Mouse (Mus musculus) T-helper 1 cell (primary cell): ENCODE results near the gene Scgb2b7.
"Not testable (repeated sequence)": the region's sequence is repeated elsewhere in the genome, so short reads cannot be mapped to it uniquely, and the experiment has no call there.

ENCODE experiments used
- in situ Hi-C: fragments of 300-600 bp; cut with MboI, MseI; formaldehyde crosslinking; loops from one replicate; pipeline ENCODE4 v1.15.1; 2025; ENCODE audit warnings: high pct_unique_total_duplicates

Scgb2b7 gene

DNA sequence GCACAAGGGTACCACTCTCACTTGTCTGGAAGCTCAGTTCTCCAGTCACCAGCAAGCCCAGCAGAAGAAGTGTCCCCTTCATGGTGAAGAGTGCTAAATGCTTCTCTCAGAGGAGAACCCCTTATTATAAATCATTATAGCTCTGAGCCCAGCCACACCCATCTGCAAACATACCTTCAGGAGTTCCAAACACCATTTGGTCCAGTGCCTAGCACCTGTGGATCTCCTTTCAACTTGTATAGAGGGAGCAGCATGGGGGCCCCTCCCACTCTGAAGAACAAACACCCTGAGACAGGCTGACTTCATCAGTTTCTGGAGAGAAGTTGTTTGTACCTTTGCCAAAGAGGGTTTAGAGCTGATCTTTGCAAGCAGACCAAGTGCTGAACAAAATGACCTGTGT lies at the start of gene Scgb2b7:
Gene Scgb2b7 (minus strand): TSS at position 101 of the 400 bp plus-strand sequence.
- in situ Hi-C loops: not testable (repeated sequence)

DNA sequence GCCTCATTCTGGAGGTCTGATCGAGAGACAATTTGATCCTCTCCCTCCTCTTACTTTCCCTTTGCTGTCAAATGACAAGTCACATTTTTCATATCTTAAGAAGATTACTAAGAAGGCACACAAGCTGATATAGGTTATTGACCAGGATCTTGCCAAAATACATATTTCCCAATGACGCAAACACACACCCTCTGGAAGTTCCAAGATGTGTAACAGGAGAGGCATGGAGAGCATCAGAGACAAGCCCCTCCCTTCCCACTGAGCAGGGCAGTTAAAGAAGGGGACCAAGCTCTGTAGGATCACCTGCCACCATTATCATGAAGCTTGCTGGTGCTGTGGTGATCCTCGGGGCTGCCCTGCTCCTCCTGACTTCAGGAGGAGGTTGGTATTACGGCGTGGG lies 6.8 kb upstream of the Scgb2b7 start, which contains the start of gene Scgb1b7:
Gene Scgb1b7 (plus strand): TSS at position 301 of the 400 bp plus-strand sequence.
- in situ Hi-C loops: loop anchor here (5.0 kb wide), 1 partner anchor 730 kb away; the partner anchor contains the start of gene Scgb1b29
